Mouse (Mus musculus) cerebellum, adult 2 months (tissue): ENCODE measurements around the gene Fcgr3.

ENCODE experiments used
- CTCF ChIP-seq: fragments of 200-500 bp; IDR thresholded peaks from 2 replicates; pipeline ENCODE4 v1.5.1; 2011; ENCODE audit warnings: low read depth, mild to moderate bottlenecking, control low read depth, low read length, moderate library complexity, borderline replicate concordance; ENCODE audit not compliant: insufficient read depth
- POLR2A ChIP-seq: fragments of 200-500 bp; IDR thresholded peaks from 2 replicates; pipeline ENCODE4 v1.6.1; 2011; ENCODE audit warnings: low read length, control low read depth, borderline replicate concordance; ENCODE audit not compliant: insufficient read depth

- TF ChIP-seq CTCF (no peak), POLR2A (no peak)
Observed at GRCm38 (mm10) chr1:171053305-171053704, 11.4 kb downstream of the Fcgr3 start.
